Mouse (Mus musculus) left cerebral cortex, postnatal 14 days (tissue): ENCODE measurements around the gene Abhd11. TPM values are rescaled to one million over a fixed set of nuclear protein-coding genes. Genes with fewer than 3 reads are reported as not detected.

Experiments
- DNase-seq, 2 experiments: peaks; one replicate each; pipeline ENCODE4 v3.0.0; 2021 to 2022; ENCODE audit warnings: low spot score in 2 of 2, mixed read lengths in 1 of 2
- intact Hi-C: fragments of 180-260 bp; cut with DNase I; formaldehyde crosslinking; loops from one replicate; pipeline ENCODE4 v1.15.1; 2025
- total RNA-seq, 2 experiments: library from RNA; stranded (reverse); gene quantifications; 2 replicates each; pipeline ENCODE4 v1.2.3; 2021

Abhd11 gene
- total RNA-seq, 2 experiments from 2014 or later: 41.2 to 42.0 TPM

GRCm38 (mm10) chr5:135012671-135013441 lies 3.9 kb downstream of the Abhd11 start:
- intact Hi-C loops: loop anchor here (5.0 kb wide), 1 partner anchor 174 kb away; the partner anchor contains the start of gene Baz1b
- peak; percentile 76 to 81 for DNase-seq

- intact Hi-C loops: loop anchor here (5.0 kb wide), 1 partner anchor 37 kb away; no protein-coding TSS in a partner anchor
- DNase-seq: peak; percentile 90 to 95
These were observed 6.5 kb downstream of the Abhd11 start for GRCm38 (mm10) chr5:135015497-135015896.

- intact Hi-C loops: loop anchor here (2.0 to 5.0 kb wide), 2 partner anchors 36 to 61 kb away; no protein-coding TSS in a partner anchor
- no peak for DNase-seq
These were observed 7.3 kb downstream of the Abhd11 start for GRCm38 (mm10) chr5:135016224-135016759.

GRCm38 (mm10) chr5:135021814-135022213 lies 12.9 kb downstream of the Abhd11 start:
- intact Hi-C loops: loop anchor here (5.0 kb wide), 1 partner anchor 40 kb away; the partner anchor contains the start of genes Bud23 and Dnajc30
- no peak for DNase-seq

- DNase-seq: peak; percentile 77 to 89
- intact Hi-C loops: loop anchor here (5.0 kb wide), 1 partner anchor 39 kb away; the partner anchor contains the start of genes Bud23 and Dnajc30
These were observed 14.6 kb downstream of the Abhd11 start, which contains the start of gene Stx1a for GRCm38 (mm10) chr5:135023344-135024173. Gene Stx1a, plus strand, starts transcription at chr5:135023482.

GRCm38 (mm10) chr5:135024665-135025224 lies 15.8 kb downstream of the Abhd11 start:
- intact Hi-C loops: loop anchor here (5.0 kb wide), 1 partner anchor 38 kb away; the partner anchor contains the start of genes Bud23 and Dnajc30

GRCm38 (mm10) chr5:135025899-135026298 lies 16.9 kb downstream of the Abhd11 start:
- DNase-seq: peak; percentile 66 to 73
- intact Hi-C loops: no loop called here

More at GRCm38 (mm10) chr5:135024665-135025224, 15.8 kb downstream of the Abhd11 start:
- DNase-seq: no peak

- intact Hi-C loops: no loop called here
- DNase-seq: peak; percentile 63 to 71
These were observed 20.3 kb downstream of the Abhd11 start for GRCm38 (mm10) chr5:135029007-135029854.

- intact Hi-C loops: no loop called here
These were observed 23.6 kb downstream of the Abhd11 start for GRCm38 (mm10) chr5:135032581-135032980.

GRCm38 (mm10) chr5:135034593-135034992 lies 25.6 kb downstream of the Abhd11 start:
- intact Hi-C loops: no loop called here
- DNase-seq: no peak

More at GRCm38 (mm10) chr5:135032581-135032980, 23.6 kb downstream of the Abhd11 start:
- DNase-seq: no peak

GRCm38 (mm10) chr5:135035608-135036359 lies 26.8 kb downstream of the Abhd11 start:
- intact Hi-C loops: no loop called here
- DNase-seq: peak; percentile 70 to 79

GRCm38 (mm10) chr5:135037946-135038345 lies 29.0 kb downstream of the Abhd11 start:
- no peak for DNase-seq
- intact Hi-C loops: no loop called here

- DNase-seq: peak in 1 of 2 experiments; percentile 48
- intact Hi-C loops: no loop called here
These were observed 30.6 kb downstream of the Abhd11 start for GRCm38 (mm10) chr5:135039541-135039940.

GRCm38 (mm10) chr5:135040059-135040458 lies 31.1 kb downstream of the Abhd11 start:
- DNase-seq: peak in 1 of 2 experiments; percentile 51
- intact Hi-C loops: no loop called here

GRCm38 (mm10) chr5:135040777-135041176 lies 31.8 kb downstream of the Abhd11 start:
- DNase-seq: peak; percentile 44 to 50
- intact Hi-C loops: no loop called here

GRCm38 (mm10) chr5:135042105-135042788 lies 33.3 kb downstream of the Abhd11 start:
- DNase-seq: no peak
- intact Hi-C loops: no loop called here

- no peak for DNase-seq
- intact Hi-C loops: no loop called here
These were observed 35.6 kb downstream of the Abhd11 start for GRCm38 (mm10) chr5:135044575-135044974.
